Comparison of ENCODE assay signal across 22 mouse cellular contexts in the genomic region with DNA sequence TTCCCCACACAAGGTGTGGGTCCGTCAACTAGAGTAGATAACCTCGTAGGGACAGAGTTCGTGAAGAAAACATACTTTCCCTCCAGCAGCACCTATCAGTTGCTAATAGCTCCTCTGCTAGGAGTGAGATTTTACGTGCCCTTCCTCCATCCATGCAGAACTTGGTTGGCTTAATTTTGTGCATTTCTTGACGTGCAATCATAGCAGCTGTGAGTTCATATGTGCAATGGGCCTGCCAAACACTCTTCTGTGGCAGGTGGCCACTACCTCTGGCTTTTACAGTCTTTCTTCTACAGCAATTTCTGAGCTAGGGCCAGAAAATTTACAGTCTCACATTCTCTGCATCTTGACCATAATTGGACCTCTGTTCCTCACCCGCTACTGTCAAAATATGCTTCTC.
"Had no signal": no experiment of that assay in that cellular context is flagged by ENCODE, and none has a peak within 500 bp of the region (broad histone marks: within the 10 kb centered on the region; RNA-seq: fewer than 3 reads in every experiment).

No protein-coding gene starts in this region.

- H3K9ac ChIP-seq: heart, embryonic 12.5 days; hindbrain, embryonic 14.5 days; kidney, embryonic 15.5 days; limb, embryonic 12.5 days; liver, embryonic 12.5 days; liver, embryonic 14.5 days had no signal

- H3K36me3 ChIP-seq: heart, embryonic 10.5 days; heart, embryonic 12.5 days; kidney, embryonic 15.5 days; limb, embryonic 12.5 days; liver, embryonic 12.5 days had no signal

- DNase-seq: gastrocnemius, postnatal 14 days; gastrocnemius, postnatal 36 days; heart, adult 18-20 months; heart, postnatal 10 days; kidney, adult 11 months; kidney, adult 2 months; kidney, adult 9 months; kidney, postnatal 14 days; kidney, postnatal 36 days; layer of hippocampus, adult 9-11 months; layer of hippocampus, postnatal 36 days had no signal

- H3K4me2 ChIP-seq: heart, embryonic 12.5 days; hindbrain, embryonic 14.5 days; kidney, embryonic 15.5 days; limb, embryonic 12.5 days; liver, embryonic 12.5 days had no signal

- H3K27me3 ChIP-seq: heart, embryonic 12.5 days; kidney, embryonic 15.5 days; limb, embryonic 12.5 days; liver, embryonic 12.5 days had no signal

- H3K27ac ChIP-seq: heart, embryonic 10.5 days; hindbrain, embryonic 14.5 days; kidney, embryonic 15.5 days; kidney, postnatal 0 days; left cerebral cortex, adult 2 months; limb, embryonic 12.5 days; liver, embryonic 12.5 days; liver, embryonic 14.5 days had no signal

- H3K9me3 ChIP-seq: kidney, embryonic 15.5 days; liver, embryonic 12.5 days had no signal

- H3K4me3 ChIP-seq: heart, embryonic 10.5 days; heart, embryonic 12.5 days; kidney, embryonic 15.5 days; left cerebral cortex, adult 2 months; limb, embryonic 12.5 days; liver, embryonic 12.5 days had no signal

- ATAC-seq: hindbrain, embryonic 16.5 days; intestine, embryonic 16.5 days; liver, embryonic 12.5 days had no signal

- H3K4me1 ChIP-seq: heart, embryonic 10.5 days; heart, embryonic 12.5 days; limb, embryonic 12.5 days; liver, embryonic 12.5 days had no signal
